Comparison of ENCODE assay signal across 16 mouse cellular contexts in the genomic region with DNA sequence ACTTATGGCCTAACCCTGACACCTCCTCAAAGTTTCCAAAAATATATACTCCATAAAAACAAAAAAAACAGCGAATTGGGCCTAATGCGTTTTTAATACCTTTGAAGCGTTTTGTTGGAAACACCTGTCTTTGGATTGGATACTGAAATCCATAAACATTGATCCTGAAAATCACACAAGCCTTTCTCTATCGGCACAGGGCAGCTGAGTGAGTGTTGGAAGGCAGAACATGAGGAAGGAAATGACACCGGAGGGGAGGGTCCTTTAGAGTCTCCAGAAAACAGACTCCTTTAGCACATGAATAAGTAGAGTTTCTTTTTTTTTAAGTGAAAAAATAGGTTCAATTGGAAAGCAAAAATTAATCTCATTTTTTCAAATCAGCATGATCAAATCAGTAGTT.
"Had no signal": no experiment of that assay in that cellular context is flagged by ENCODE, and none has a peak within 500 bp of the region (broad histone marks: within the 10 kb centered on the region; RNA-seq: fewer than 3 reads in every experiment).

No protein-coding gene starts in this region.

- ATAC-seq: liver, embryonic 12.5 days; liver, postnatal 0 days; midbrain, embryonic 13.5 days; midbrain, embryonic 15.5 days; midbrain, embryonic 16.5 days had no signal

- DNase-seq: left cerebral cortex, postnatal 4 days; liver; liver, embryonic 13.5 days; liver, postnatal 0 days; lung, adult 18-20 months; lung, adult 2 months; lung, embryonic 14.5 days; lung, postnatal 10 days; lung, postnatal 14 days; lung, postnatal 36 days; lung, postnatal 4 days; midbrain, embryonic 14.5 days had no signal
